14 mouse cellular contexts compared by ENCODE assay signal in genomic region chr12:104433951-104434735, GRCm38 (mm10). TPM values are rescaled to one million over a fixed set of nuclear protein-coding genes. Genes with fewer than 3 reads are reported as not detected.
A peak's percentile ranks its signal among the peaks of the same experiment; 100 is the strongest.
DNase-seq lines count a peak whose midpoint lies in the region; ATAC-seq and TF ChIP-seq lines count a peak whose summit lies in the region.
"Had no signal": no experiment of that assay in that cellular context is flagged by ENCODE, and none has a peak within 500 bp of the region (broad histone marks: within the 10 kb centered on the region; RNA-seq: fewer than 3 reads in every experiment).

No protein-coding gene starts in this region.

- DNase-seq in gastrocnemius, adult 2 months: no peak
- DNase-seq in gastrocnemius, adult 8-10 months (ENCODE audit: low spot score in 2 of 2): no peak
- DNase-seq in forelimb bud, embryonic 11.5 days (ENCODE audit: low read depth, low spot score): peak; percentile 51
- DNase-seq in kidney, postnatal 14 days: peak; percentile 46
- DNase-seq in cerebellum, adult 11-12 months: no peak
- DNase-seq in urinary bladder, adult 18-20 months (ENCODE audit: low spot score in 2 of 2): no peak
- DNase-seq: cerebellum, adult 18-20 months; lung, postnatal 4 days had no signal

- ATAC-seq in neural tube, embryonic 13.5 days (ENCODE audit: low read depth): peak; percentile 81
- no peak for ATAC-seq in monocyte, adult 5-6 weeks (replicated peaks; ENCODE audit: insufficient number of reproducible peaks, low FRiP score, low TSS enrichment, poor library complexity, severe bottlenecking)

- H3K27me3 ChIP-seq in neural tube, embryonic 13.5 days: no peaks in the 10 kb centered on the region

- peak overlapping the region; percentile 6 for H3K4me2 ChIP-seq in neural tube, embryonic 13.5 days
- H3K4me2 ChIP-seq: embryonic facial prominence, embryonic 15.5 days; heart, embryonic 13.5 days; limb, embryonic 15.5 days had no signal

- H3K36me3 ChIP-seq in neural tube, embryonic 13.5 days: no peaks in the 10 kb centered on the region
- H3K36me3 ChIP-seq: embryonic facial prominence, embryonic 15.5 days; heart, embryonic 13.5 days; limb, embryonic 15.5 days had no signal

- TF ChIP-seq CTCF in gastrocnemius, adult 2 months (IDR thresholded peaks at IDR 0.05): no peak

- H3K4me1 ChIP-seq in neural tube, embryonic 13.5 days (replicated peaks): peaks cover 14% of the 10 kb centered on the region; the same call in 1 of the 2 replicates
- H3K4me1 ChIP-seq: embryonic facial prominence, embryonic 15.5 days; heart, embryonic 13.5 days had no signal

- H3K9me3 ChIP-seq in neural tube, embryonic 13.5 days: no peaks in the 10 kb centered on the region
- H3K9me3 ChIP-seq: embryonic facial prominence, embryonic 15.5 days; heart, embryonic 13.5 days; limb, embryonic 15.5 days had no signal

- H3K9ac ChIP-seq in neural tube, embryonic 13.5 days: no peak overlapping the region
- H3K9ac ChIP-seq: embryonic facial prominence, embryonic 15.5 days; heart, embryonic 13.5 days; limb, embryonic 15.5 days had no signal

- 50% methylated on average over 20 of the region's 20 CpGs for whole genome bisulfite sequencing in neural tube, embryonic 13.5 days

- peak overlapping the region; percentile 50 for H3K4me3 ChIP-seq in gastrocnemius, adult 2 months
- H3K4me3 ChIP-seq in neural tube, embryonic 13.5 days: no peak overlapping the region
- H3K4me3 ChIP-seq: embryonic facial prominence, embryonic 15.5 days; heart, embryonic 13.5 days; limb, embryonic 15.5 days had no signal

- H3K27ac ChIP-seq in gastrocnemius, adult 2 months: no peak overlapping the region
- H3K27ac ChIP-seq in neural tube, embryonic 13.5 days (replicated peaks): peak overlapping the region; percentile 73
- H3K27ac ChIP-seq: embryonic facial prominence, embryonic 15.5 days; heart, embryonic 13.5 days; limb, embryonic 15.5 days had no signal

- intact Hi-C loops in gastrocnemius, adult 2 months (cut with DNase I): no loop called here

RNA-seq across cellular contexts. Expression of gene Serpina3n, which starts 27.6 kb away (rescaled TPM):
- 1 to 10 TPM; 4.2 to 4.5 TPM for total RNA-seq in gastrocnemius, adult 2 months (2021)
- total RNA-seq in gastrocnemius, adult 8-10 months (2022): 10 to 100 TPM in 1 of 4 experiments, 1 to 10 TPM in 3; 2.4 to 10.7 (median 5.6) TPM
- 0.70 and 1.9 TPM in 2 replicates for polyA plus RNA-seq in neural tube, embryonic 13.5 days (2015; fragmentation: Nextera tagmentation; extraction: Ambion mirVana)
- total RNA-seq in monocyte, adult 5-6 weeks (2017): not detected in 3 replicates

RNA-seq across cellular contexts. Expression of gene Gsc, which starts 39.0 kb away (rescaled TPM):
- total RNA-seq in gastrocnemius, adult 2 months (2021): under 1 TPM in 1 of 2 experiments, not detected in 1; 0.42 TPM
- total RNA-seq in gastrocnemius, adult 8-10 months (2022): not detected
- not detected in 2 replicates for polyA plus RNA-seq in neural tube, embryonic 13.5 days (2015; fragmentation: Nextera tagmentation; extraction: Ambion mirVana)
- total RNA-seq in monocyte, adult 5-6 weeks (2017): not detected in 3 replicates
- polyA plus RNA-seq: large intestine, adult 2 months had no signal

Comparison
In these comparisons a context has a peak if more than half of its experiments do, and no peak if none do; other contexts are left out.
1. DNase-seq: peak in forelimb bud, embryonic 11.5 days (single experiment) and kidney, postnatal 14 days (single experiment); none in gastrocnemius, adult 2 months (single experiment), gastrocnemius, adult 8-10 months (0 of 2), cerebellum, adult 11-12 months (single experiment) and urinary bladder, adult 18-20 months (0 of 2).